Mouse (Mus musculus): ENCODE measurements around the gene Zfyve16. TPM values are rescaled to one million over a fixed set of nuclear protein-coding genes. Genes with fewer than 3 reads are reported as not detected.

The Zfyve16 gene
- not detected in 2 replicates for polyA plus RNA-seq (2012; ENCODE audit: insufficient read depth, insufficient read length, low replicate concordance, missing spikeins)

- Histone ChIP-seq H3K4me1 (ENCODE audit: control insufficient read depth, insufficient read depth, low read length) (no peaks in the 10 kb centered on the region), H3K27ac (ENCODE audit: insufficient read depth, low read depth, low read length) (peak within 1 kb of the TSS; percentile 84), H3K4me3 (ENCODE audit: insufficient read depth, low read depth, low read length) (peak within 1 kb of the TSS; percentile 71)
- peak; percentile 84 for TF ChIP-seq POLR2A (IDR thresholded peaks at IDR 0.05; ENCODE audit: insufficient read depth, low read depth, low read length)
- TF ChIP-seq CTCF (IDR thresholded peaks at IDR 0.05; ENCODE audit: insufficient read depth, low read depth, low read length): no peak
- under 1% methylated on average over 46 of the region's 46 CpGs for WGBS
Measured at GRCm38 (mm10) chr13:92530721-92531211, at the start of gene Zfyve16. Gene Zfyve16, minus strand, starts transcription at chr13:92530868.

- no peak overlapping the region for H3K4me3 ChIP-seq (ENCODE audit: insufficient read depth, low read depth, low read length)
- no peak for TF ChIP-seq POLR2A (IDR thresholded peaks at IDR 0.05; ENCODE audit: insufficient read depth, low read depth, low read length)
- TF ChIP-seq CTCF (IDR thresholded peaks at IDR 0.05; ENCODE audit: insufficient read depth, low read depth, low read length): no peak
- H3K27ac ChIP-seq (ENCODE audit: insufficient read depth, low read depth, low read length): no peak overlapping the region
- no peaks in the 10 kb centered on the region for H3K4me1 ChIP-seq (ENCODE audit: control insufficient read depth, insufficient read depth, low read length)
- 89% methylated on average over 4 of the region's 4 CpGs for WGBS
Measured at GRCm38 (mm10) chr13:92578210-92578609, 47.5 kb upstream of the Zfyve16 start.

- 54% methylated on average over 6 of the region's 6 CpGs for WGBS
- no peak overlapping the region for H3K4me3 ChIP-seq (ENCODE audit: insufficient read depth, low read depth, low read length)
- no peaks in the 10 kb centered on the region for H3K4me1 ChIP-seq (ENCODE audit: control insufficient read depth, insufficient read depth, low read length)
- no peak overlapping the region for H3K27ac ChIP-seq (ENCODE audit: insufficient read depth, low read depth, low read length)
- TF ChIP-seq CTCF (IDR thresholded peaks at IDR 0.05; ENCODE audit: insufficient read depth, low read depth, low read length): no peak
- TF ChIP-seq POLR2A (IDR thresholded peaks at IDR 0.05; ENCODE audit: insufficient read depth, low read depth, low read length): no peak
Measured at GRCm38 (mm10) chr13:92576688-92577087, 46.0 kb upstream of the Zfyve16 start.

- Histone ChIP-seq H3K4me3 (ENCODE audit: insufficient read depth, low read depth, low read length) (no peak within 1 kb of the TSS), H3K4me1 (ENCODE audit: control insufficient read depth, insufficient read depth, low read length) (no peaks in the 10 kb centered on the region), H3K27ac (ENCODE audit: insufficient read depth, low read depth, low read length) (no peak within 1 kb of the TSS)
- TF ChIP-seq CTCF (IDR thresholded peaks at IDR 0.05; ENCODE audit: insufficient read depth, low read depth, low read length) (no peak), POLR2A (IDR thresholded peaks at IDR 0.05; ENCODE audit: insufficient read depth, low read depth, low read length) (no peak)
Measured at GRCm38 (mm10) chr13:92576072-92576471, 45.4 kb upstream of the Zfyve16 start, which contains the start of gene Spz1. Gene Spz1, minus strand, starts transcription at chr13:92576172.

- WGBS: 93% methylated on average over 5 of the region's 5 CpGs
- TF ChIP-seq POLR2A (IDR thresholded peaks at IDR 0.05; ENCODE audit: insufficient read depth, low read depth, low read length): no peak
- TF ChIP-seq CTCF (IDR thresholded peaks at IDR 0.05; ENCODE audit: insufficient read depth, low read depth, low read length): no peak
- no peak overlapping the region for H3K27ac ChIP-seq (ENCODE audit: insufficient read depth, low read depth, low read length)
- no peaks in the 10 kb centered on the region for H3K4me1 ChIP-seq (ENCODE audit: control insufficient read depth, insufficient read depth, low read length)
- no peak overlapping the region for H3K4me3 ChIP-seq (ENCODE audit: insufficient read depth, low read depth, low read length)
Measured at GRCm38 (mm10) chr13:92559429-92559828, 28.8 kb upstream of the Zfyve16 start.

GRCm38 (mm10) chr13:92557229-92557628, 26.6 kb upstream of the Zfyve16 start:
- Histone ChIP-seq H3K4me1 (ENCODE audit: control insufficient read depth, insufficient read depth, low read length) (no peaks in the 10 kb centered on the region), H3K4me3 (ENCODE audit: insufficient read depth, low read depth, low read length) (no peak overlapping the region), H3K27ac (ENCODE audit: insufficient read depth, low read depth, low read length) (no peak overlapping the region)
- 82% methylated on average over 2 of the region's 2 CpGs for WGBS
- TF ChIP-seq CTCF (IDR thresholded peaks at IDR 0.05; ENCODE audit: insufficient read depth, low read depth, low read length) (no peak), POLR2A (IDR thresholded peaks at IDR 0.05; ENCODE audit: insufficient read depth, low read depth, low read length) (no peak)

- Histone ChIP-seq H3K4me3 (ENCODE audit: insufficient read depth, low read depth, low read length) (no peak overlapping the region), H3K27ac (ENCODE audit: insufficient read depth, low read depth, low read length) (no peak overlapping the region), H3K4me1 (ENCODE audit: control insufficient read depth, insufficient read depth, low read length) (no peaks in the 10 kb centered on the region)
- WGBS: 60% methylated on average over 8 of the region's 8 CpGs
- TF ChIP-seq CTCF (IDR thresholded peaks at IDR 0.05; ENCODE audit: insufficient read depth, low read depth, low read length): no peak
- TF ChIP-seq POLR2A (IDR thresholded peaks at IDR 0.05; ENCODE audit: insufficient read depth, low read depth, low read length): no peak
Measured at GRCm38 (mm10) chr13:92556458-92557126, 25.9 kb upstream of the Zfyve16 start.

GRCm38 (mm10) chr13:92547093-92547492, 16.4 kb upstream of the Zfyve16 start:
- 89% methylated on average over 4 of the region's 4 CpGs for WGBS
- Histone ChIP-seq H3K4me3 (ENCODE audit: insufficient read depth, low read depth, low read length) (no peak overlapping the region), H3K27ac (ENCODE audit: insufficient read depth, low read depth, low read length) (no peak overlapping the region), H3K4me1 (ENCODE audit: control insufficient read depth, insufficient read depth, low read length) (no peaks in the 10 kb centered on the region)
- no peak for TF ChIP-seq CTCF (IDR thresholded peaks at IDR 0.05; ENCODE audit: insufficient read depth, low read depth, low read length)

GRCm38 (mm10) chr13:92540997-92541396, 10.3 kb upstream of the Zfyve16 start:
- Histone ChIP-seq H3K27ac (ENCODE audit: insufficient read depth, low read depth, low read length) (no peak overlapping the region), H3K4me1 (ENCODE audit: control insufficient read depth, insufficient read depth, low read length) (no peaks in the 10 kb centered on the region), H3K4me3 (ENCODE audit: insufficient read depth, low read depth, low read length) (no peak overlapping the region)
- 88% methylated on average over 6 of the region's 6 CpGs for WGBS
- TF ChIP-seq CTCF (IDR thresholded peaks at IDR 0.05; ENCODE audit: insufficient read depth, low read depth, low read length) (no peak), POLR2A (IDR thresholded peaks at IDR 0.05; ENCODE audit: insufficient read depth, low read depth, low read length) (no peak)
